Mouse (Mus musculus) MEL (cell line): ENCODE data around the gene Pygo2. TPM values are rescaled to one million over a fixed set of nuclear protein-coding genes. Genes with fewer than 3 reads are reported as not detected.
A peak's percentile ranks its signal among the peaks of the same experiment; 100 is the strongest.

Source experiments
- DNase-seq: peaks from one replicate; pipeline ENCODE4 v3.0.0; 2011; ENCODE audit warnings: low read depth, low spot score
- H3K27ac ChIP-seq: 2 replicates; pipeline ENCODE4 v1.5.1; 2012; ENCODE audit warnings: low read depth, mild to moderate bottlenecking, control low read depth, low read length, moderate library complexity; ENCODE audit not compliant: control insufficient read depth
- H3K27me3 ChIP-seq, 2 experiments: fragments of 150-350 bp in 1 of 2; sonication (generic) in 1 of 2; 2 replicates each; pipeline ENCODE4 v1.6.1; 2012; ENCODE audit warnings: low read length in 2 of 2, mild to moderate bottlenecking in 2 of 2, improper control_type of control experiment in 1 of 2, moderate library complexity in 1 of 2; ENCODE audit not compliant: insufficient read depth in 2 of 2, control insufficient read depth in 1 of 2
- H3K36me3 ChIP-seq, 2 experiments: 2 replicates each; pipeline ENCODE4 v1.6.1; 2012 to 2014; ENCODE audit warnings: low read length in 2 of 2, improper control_type of control experiment in 1 of 2, inconsistent platforms in 1 of 2, mild to moderate bottlenecking in 1 of 2; ENCODE audit not compliant: insufficient read depth in 2 of 2, control insufficient read depth in 1 of 2
- H3K4me1 ChIP-seq, 2 experiments: fragments of 150-350 bp in 1 of 2; sonication (generic) in 1 of 2; 2 replicates each; pipeline ENCODE4 v1.6.1; 2012; ENCODE audit warnings: low read length in 2 of 2, improper control_type of control experiment in 1 of 2, mild to moderate bottlenecking in 1 of 2; ENCODE audit not compliant: insufficient read depth in 2 of 2, control insufficient read depth in 1 of 2
- H3K4me3 ChIP-seq, 2 experiments: fragments of 150-350 bp in 1 of 2; sonication (generic) in 1 of 2; 2 replicates each; pipeline ENCODE4 v1.5.1; 2012; ENCODE audit warnings: low read depth in 2 of 2, low read length in 2 of 2, mild to moderate bottlenecking in 2 of 2, moderate library complexity in 2 of 2, control low read depth in 1 of 2, improper control_type of control experiment in 1 of 2; ENCODE audit not compliant: control insufficient read depth in 1 of 2, insufficient read depth in 1 of 2
- H3K79me2 ChIP-seq: 2 replicates; pipeline ENCODE4 v1.6.1; 2012; ENCODE audit warnings: mild to moderate bottlenecking, low read length, moderate library complexity; ENCODE audit not compliant: control insufficient read depth, poor library complexity, insufficient read depth
- H3K9ac ChIP-seq: 2 replicates; pipeline ENCODE4 v1.6.1; 2012; ENCODE audit warnings: low read depth, mild to moderate bottlenecking, control low read depth, low read length, moderate library complexity; ENCODE audit not compliant: control insufficient read depth, poor library complexity, severe bottlenecking
- H3K9me3 ChIP-seq: fragments of 150-350 bp; sonication (generic); replicated peaks from 2 replicates; pipeline ENCODE4 v1.6.1; 2012; ENCODE audit warnings: mild to moderate bottlenecking, low read length, improper control_type of control experiment, moderate library complexity; ENCODE audit not compliant: insufficient read depth
- BHLHE40 ChIP-seq: IDR thresholded peaks from 2 replicates; pipeline ENCODE4 v1.6.1; 2012; ENCODE audit warnings: low read depth, mild to moderate bottlenecking, inconsistent platforms, low read length, improper control_type of control experiment, borderline replicate concordance
- CHD1 ChIP-seq: IDR thresholded peaks from 2 replicates; pipeline ENCODE4 v1.6.1; 2012; ENCODE audit warnings: low read depth, mild to moderate bottlenecking, inconsistent platforms, low read length, improper control_type of control experiment
- E2F4 ChIP-seq: IDR thresholded peaks from 2 replicates; pipeline ENCODE4 v1.6.1; 2011; ENCODE audit warnings: low read depth, low read length, improper control_type of control experiment, borderline replicate concordance
- ELF1 ChIP-seq: IDR thresholded peaks from 2 replicates; pipeline ENCODE4 v1.6.1; 2014; ENCODE audit warnings: low read depth, mild to moderate bottlenecking, inconsistent platforms, low read length, improper control_type of control experiment, moderate library complexity
- EP300 ChIP-seq, 2 experiments: IDR thresholded peaks; 2 replicates each; pipeline ENCODE4 v1.6.1; 2011; ENCODE audit warnings: improper control_type of control experiment in 2 of 2, low read length in 2 of 2, low read depth in 1 of 2, mild to moderate bottlenecking in 1 of 2
- ETS1 ChIP-seq: IDR thresholded peaks from 2 replicates; pipeline ENCODE4 v1.6.1; 2012; ENCODE audit warnings: low read depth, mild to moderate bottlenecking, inconsistent platforms, low read length, improper control_type of control experiment, moderate library complexity
- HCFC1 ChIP-seq: IDR thresholded peaks from 2 replicates; pipeline ENCODE4 v1.6.1; 2012; ENCODE audit warnings: low read depth, mild to moderate bottlenecking, inconsistent platforms, low read length, improper control_type of control experiment, moderate library complexity
- KAT2A ChIP-seq: conservative IDR thresholded peaks from 2 replicates; pipeline ENCODE4 v1.6.1; 2012; ENCODE audit warnings: low read depth, low read length, improper control_type of control experiment, inconsistent platforms
- MYC ChIP-seq: IDR thresholded peaks from 2 replicates; pipeline ENCODE4 v1.6.1; 2011; ENCODE audit warnings: low read depth, mild to moderate bottlenecking, low read length, improper control_type of control experiment, moderate library complexity
- NRF1 ChIP-seq: IDR thresholded peaks from 2 replicates; pipeline ENCODE4 v1.6.1; 2014; ENCODE audit warnings: low read depth, mild to moderate bottlenecking, inconsistent platforms, low read length, improper control_type of control experiment, moderate library complexity; ENCODE audit not compliant: poor library complexity, insufficient read depth, severe bottlenecking
- POLR2AphosphoS2 ChIP-seq: IDR thresholded peaks from 2 replicates; pipeline ENCODE4 v1.6.1; 2011; ENCODE audit warnings: low read length, improper control_type of control experiment
- SIN3A ChIP-seq: IDR thresholded peaks from 2 replicates; pipeline ENCODE4 v1.6.1; 2012; ENCODE audit warnings: low read length, improper control_type of control experiment, inconsistent platforms
- SMC3 ChIP-seq: IDR thresholded peaks from 2 replicates; pipeline ENCODE4 v1.6.1; 2011; ENCODE audit warnings: low read depth, low read length, improper control_type of control experiment
- TBP ChIP-seq: IDR thresholded peaks from 2 replicates; pipeline ENCODE4 v1.8.0; 2011; ENCODE audit warnings: low read depth, low read length, improper control_type of control experiment
- TCF12 ChIP-seq: IDR thresholded peaks from 2 replicates; pipeline ENCODE4 v1.6.1; 2014; ENCODE audit warnings: low read depth, mild to moderate bottlenecking, inconsistent platforms, low read length, improper control_type of control experiment, moderate library complexity
- UBTF ChIP-seq: IDR thresholded peaks from 2 replicates; pipeline ENCODE4 v1.6.1; 2012; ENCODE audit warnings: low read depth, mild to moderate bottlenecking, inconsistent platforms, low read length, improper control_type of control experiment, moderate library complexity, borderline replicate concordance; ENCODE audit not compliant: insufficient read depth
- USF1 ChIP-seq: IDR thresholded peaks from 2 replicates; pipeline ENCODE4 v1.6.1; 2014; ENCODE audit warnings: low read depth, mild to moderate bottlenecking, inconsistent platforms, low read length, improper control_type of control experiment, moderate library complexity
- USF2 ChIP-seq, 2 experiments: IDR thresholded peaks; 2 replicates each; pipeline ENCODE4 v1.6.1; 2011 to 2012; ENCODE audit warnings: improper control_type of control experiment in 2 of 2, low read length in 2 of 2, borderline replicate concordance in 1 of 2, inconsistent platforms in 1 of 2, low read depth in 1 of 2, mild to moderate bottlenecking in 1 of 2; ENCODE audit not compliant: insufficient read depth in 1 of 2
- ZNF384 ChIP-seq: IDR thresholded peaks from 2 replicates; pipeline ENCODE4 v1.6.1; 2012; ENCODE audit warnings: low read depth, mild to moderate bottlenecking, inconsistent platforms, low read length, improper control_type of control experiment
- polyA plus RNA-seq, 2 experiments: library from polyadenylated mRNA; stranded (reverse) in 1 of 2; unstranded in 1 of 2; fragments of >175 nt in 1 of 2; fragments of >200 nt in 1 of 2; gene quantifications; 2 replicates each; pipeline versions ENCODE4 v1.2.1 to v1.2.4; 2012; ENCODE audit warnings: low replicate concordance in 2 of 2, low read depth in 1 of 2; ENCODE audit not compliant: insufficient read length in 2 of 2, insufficient read depth in 1 of 2, missing spikeins in 1 of 2
- total RNA-seq: library from RNA; depleted of rRNA; stranded (reverse); fragments of 300-350 nt; gene quantifications from 2 replicates; pipeline ENCODE4 v1.2.3, GENCODE M21; 2012

Gene Pygo2
- total and polyA plus RNA-seq, 3 experiments: 50.3 to 61.1 TPM; not detected in 1

GRCm38 (mm10) chr3:89388134-89388881, 41.7 kb upstream of the Pygo2 start (continued):
- no peak for TF ChIP-seq ETS1
- TF ChIP-seq USF1: no peak
- no peak for TF ChIP-seq POLR2AphosphoS2
- TF ChIP-seq UBTF: no peak
- no peak for TF ChIP-seq CHD1
- TF ChIP-seq BHLHE40: peak; percentile 28; the same call in 1 of the 2 replicates
- TF ChIP-seq TCF12: peak; percentile 48; the same call in 1 of the 2 replicates
- no peak for TF ChIP-seq E2F4

- H3K79me2 ChIP-seq: peaks cover 16% of the 10 kb centered on the region
- TF ChIP-seq EP300 (IDR thresholded peaks at IDR 0.05; ENCODE audit: low read depth in 1 of 2, low read length in 2 of 2) (no peak), MYC (no peak), NRF1 (no peak), USF2 (IDR thresholded peaks at IDR 0.05; ENCODE audit: borderline replicate concordance in 1 of 2, insufficient read depth in 1 of 2, low read depth in 1 of 2, low read length in 2 of 2) (no peak), KAT2A (peak; percentile 98), HCFC1 (peak; percentile 100), ELF1 (0 out of 2 replicates have a peak, but pooled peaks have one; percentile 4), SMC3 (no peak), SIN3A (peak; percentile 2; the same call in 1 of the 2 replicates), TBP (0 out of 2 replicates have a peak, but pooled peaks have one; percentile 41), ZNF384 (no peak)
- DNase-seq: peak; percentile 85
- no peak overlapping the region for H3K9ac ChIP-seq
- H3K27me3 ChIP-seq: no peaks in the 10 kb centered on the region
- no peak overlapping the region for H3K4me3 ChIP-seq
- no peaks in the 10 kb centered on the region for H3K9me3 ChIP-seq
- peaks cover 0 to 30% of the 10 kb centered on the region in 2 experiments; a peak in 2 of 4 replicates for H3K36me3 ChIP-seq
- H3K27ac ChIP-seq: peak overlapping the region; percentile 46
- peaks cover 11 to 36% of the 10 kb centered on the region in 2 experiments for H3K4me1 ChIP-seq
These were observed 40.9 kb upstream of the Pygo2 start for GRCm38 (mm10) chr3:89388901-89389740.
